Mouse (Mus musculus) C2C12 (cell line): ENCODE measurements at regions not wholly inside any gene's neighbourhood (a gene's known extent, or its start where the extent isn't known, plus 50 kb on each side); places are given as distances from the start of the nearest gene placed in this dataset.

ENCODE experiments used
- CTCF ChIP-seq: IDR thresholded peaks from one replicate; pipeline ENCODE4 v1.5.1; 2011; ENCODE audit not compliant: control insufficient read depth, insufficient read depth, insufficient read length
- FOSL1 ChIP-seq: IDR thresholded peaks from one replicate; pipeline ENCODE4 v1.8.0; 2011; ENCODE audit warnings: mild to moderate bottlenecking, low read length; ENCODE audit not compliant: poor library complexity, insufficient read depth, severe bottlenecking
- MYOG ChIP-seq: IDR thresholded peaks from one replicate; pipeline ENCODE4 v1.6.1; 2011; ENCODE audit not compliant: control insufficient read depth, insufficient read length; ENCODE audit errors: extremely low read depth
- USF1 ChIP-seq: IDR thresholded peaks from one replicate; pipeline ENCODE4 v1.6.1; 2011; ENCODE audit warnings: low read depth, mild to moderate bottlenecking, control low read depth, moderate library complexity

DNA sequence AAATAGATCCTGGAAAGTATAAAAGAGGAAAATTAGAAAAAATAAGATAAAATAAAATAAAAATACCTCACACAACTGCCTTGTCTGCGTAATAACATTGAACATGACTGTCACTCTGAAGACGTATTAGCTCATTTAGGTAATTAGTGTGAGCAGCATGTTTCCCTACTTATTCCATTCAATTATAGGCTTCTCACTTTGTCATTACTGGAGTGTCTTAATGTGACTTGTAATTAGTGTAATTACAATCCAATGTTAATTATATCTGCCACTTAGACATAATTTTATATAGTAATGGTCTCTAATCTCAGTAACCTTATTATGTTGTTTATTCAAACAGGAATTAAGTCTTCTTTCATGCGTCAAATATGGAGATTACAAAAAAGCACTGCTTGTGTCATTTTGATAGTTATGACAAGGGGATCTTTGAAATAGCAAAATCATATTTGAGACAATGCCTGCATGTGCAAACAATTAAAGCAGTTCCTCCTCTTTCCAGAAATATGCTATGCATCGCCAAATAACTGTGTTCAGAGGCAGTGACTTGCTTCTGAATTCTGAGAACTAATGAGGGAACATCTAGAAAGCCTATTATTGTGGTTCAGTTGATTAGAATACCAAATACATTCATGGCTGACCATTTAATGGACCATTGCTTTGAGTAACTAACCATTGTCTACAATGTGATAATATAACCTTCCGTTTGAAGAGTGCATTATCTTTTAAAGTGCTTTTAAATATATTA lies 979.7 kb upstream of the Acvr2a start:
- no peak for TF ChIP-seq CTCF
- no peak for TF ChIP-seq MYOG
- no peak for TF ChIP-seq FOSL1
- no peak for TF ChIP-seq USF1
